Mouse (Mus musculus): ENCODE data around the gene Ldlrad3.

- TF ChIP-seq CTCF (IDR thresholded peaks at IDR 0.05) (no peak), POLR2A (IDR thresholded peaks at IDR 0.05; ENCODE audit: insufficient read depth, low read depth, low read length) (no peak)
Observed at GRCm38 (mm10) chr2:101956125-101956524, 230.1 kb downstream of the Ldlrad3 start.
